Mouse (Mus musculus): Measurements from ENCODE around the gene Vgll4.

Gene Vgll4

DNA sequence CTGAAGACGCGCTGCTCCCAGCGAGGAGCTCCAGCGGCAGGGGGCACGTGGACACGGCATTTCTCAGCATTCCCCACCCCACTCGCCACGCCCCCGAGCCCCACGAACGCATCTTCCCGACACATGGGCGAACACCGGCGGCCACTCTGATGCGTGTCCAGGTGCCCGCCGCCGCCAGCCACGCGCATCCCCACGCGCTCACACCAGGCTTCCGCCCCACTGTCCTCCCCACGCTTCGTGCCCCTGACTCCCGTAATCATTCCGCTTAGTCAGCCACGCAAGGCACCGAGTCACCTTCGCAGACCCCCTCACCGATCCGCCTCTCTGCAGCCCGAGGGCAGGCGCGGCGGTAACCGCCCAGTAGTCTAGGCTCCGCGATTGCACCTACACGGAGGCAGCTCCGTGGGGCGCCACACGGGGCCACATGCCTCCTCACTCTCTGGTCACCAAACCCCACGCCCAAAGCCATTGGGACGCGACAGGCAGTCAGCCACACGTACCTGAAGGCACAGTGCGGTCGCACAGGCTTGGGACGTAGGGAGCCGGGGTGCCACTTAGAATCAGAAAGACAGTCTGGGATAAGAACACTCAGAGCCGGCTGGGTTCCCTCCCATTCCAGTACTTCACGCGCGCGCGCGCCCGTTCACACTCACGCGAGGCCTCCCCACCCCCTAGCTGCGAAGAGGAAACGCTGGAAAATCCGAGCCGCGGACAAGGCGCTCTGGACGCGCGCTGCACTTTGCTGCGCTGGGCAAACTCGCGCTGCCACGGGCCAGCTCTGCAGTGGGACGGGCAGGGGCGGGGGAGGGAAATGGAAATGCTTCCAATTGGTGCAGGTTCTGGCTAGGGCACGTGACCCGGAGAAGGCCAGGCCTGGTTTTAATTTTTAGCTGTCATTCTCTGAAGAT, at the start of gene Vgll4:
Gene Vgll4 (minus strand): TSS at position 782 of the 908 bp plus-strand sequence.
- DNase-seq (ENCODE audit: low spot score) = no peak

DNA sequence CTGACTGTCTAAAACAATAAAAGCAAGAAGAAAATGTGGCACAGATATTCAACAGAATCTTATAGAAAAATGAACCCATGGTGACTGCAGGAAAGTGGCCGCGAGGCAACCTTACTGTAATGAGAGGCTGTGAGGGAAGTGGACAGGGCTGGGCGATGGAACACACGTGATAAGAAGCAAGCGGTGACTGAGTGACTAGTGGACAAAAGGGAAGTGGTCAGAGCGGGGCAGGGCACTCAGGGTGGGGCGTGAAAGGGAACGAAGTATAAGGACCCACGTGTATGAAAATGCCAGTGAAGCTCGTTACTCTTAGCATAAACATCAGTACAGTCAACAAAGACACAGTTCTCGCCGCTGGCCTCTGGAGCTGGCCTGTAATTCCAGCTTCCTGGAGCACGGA, 45.7 kb upstream of the Vgll4 start:
- no peak for DNase-seq (ENCODE audit: low spot score)

DNA sequence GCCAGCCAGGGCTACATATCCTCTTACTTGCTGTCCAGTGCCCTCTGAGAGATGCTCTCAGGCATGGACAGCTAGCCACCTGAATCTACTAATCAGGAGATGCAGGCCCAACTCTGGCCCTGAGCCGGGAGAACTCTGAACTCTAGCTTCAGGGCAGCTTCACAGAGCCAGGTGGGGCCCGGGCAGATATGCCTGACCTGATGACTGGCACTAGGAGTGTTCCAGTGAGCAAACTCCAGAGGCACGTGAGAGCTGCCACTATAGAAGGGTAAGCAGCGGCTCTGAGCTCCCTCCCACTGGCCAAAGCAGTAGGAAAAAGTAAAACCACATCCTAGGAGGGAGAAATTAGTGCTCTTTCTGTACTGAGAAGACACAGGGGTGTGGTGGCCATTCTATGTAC, 43.8 kb upstream of the Vgll4 start:
- no peak for DNase-seq (ENCODE audit: low spot score)

DNA sequence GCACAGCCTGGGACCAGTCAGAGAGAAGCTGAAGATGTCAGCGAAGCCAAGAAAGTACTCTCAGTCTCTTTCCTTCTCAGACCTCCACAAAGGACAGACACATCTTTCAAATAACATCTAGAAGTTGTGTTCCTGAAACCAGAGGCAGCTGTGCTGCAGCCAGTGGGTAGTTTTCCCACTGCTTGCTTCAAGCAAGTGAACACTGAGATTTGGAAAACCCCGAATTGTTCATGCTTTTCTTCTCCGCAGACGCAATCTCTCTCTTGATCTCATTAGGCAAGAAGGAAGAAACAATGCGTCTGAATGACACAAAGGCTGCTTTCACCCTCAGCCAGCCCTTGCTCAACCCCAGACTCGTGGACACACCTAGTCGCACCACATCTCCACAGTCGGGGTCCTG, 42.0 kb upstream of the Vgll4 start:
- DNase-seq (ENCODE audit: low spot score) = no peak

DNA sequence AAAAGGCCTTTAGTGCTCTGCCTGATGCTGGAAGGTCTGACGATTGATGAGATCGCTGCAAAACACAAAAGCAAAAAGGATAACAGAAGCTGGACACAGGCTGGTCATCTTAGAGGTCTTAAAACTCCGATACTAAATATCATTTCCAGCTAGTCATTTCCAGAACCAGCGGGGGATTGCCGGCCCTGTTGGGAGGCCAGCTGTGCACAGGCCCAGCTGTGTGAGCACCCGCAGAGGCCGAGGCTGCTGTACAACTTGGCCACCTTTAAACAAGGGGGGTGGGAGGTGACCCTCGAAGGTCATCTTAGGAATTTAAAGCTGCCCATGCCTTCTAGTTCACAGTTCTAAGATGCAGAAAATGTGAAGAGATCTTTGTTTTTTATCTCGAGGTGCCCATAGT, 41.0 kb upstream of the Vgll4 start:
- DNase-seq (ENCODE audit: low spot score) = no peak

DNA sequence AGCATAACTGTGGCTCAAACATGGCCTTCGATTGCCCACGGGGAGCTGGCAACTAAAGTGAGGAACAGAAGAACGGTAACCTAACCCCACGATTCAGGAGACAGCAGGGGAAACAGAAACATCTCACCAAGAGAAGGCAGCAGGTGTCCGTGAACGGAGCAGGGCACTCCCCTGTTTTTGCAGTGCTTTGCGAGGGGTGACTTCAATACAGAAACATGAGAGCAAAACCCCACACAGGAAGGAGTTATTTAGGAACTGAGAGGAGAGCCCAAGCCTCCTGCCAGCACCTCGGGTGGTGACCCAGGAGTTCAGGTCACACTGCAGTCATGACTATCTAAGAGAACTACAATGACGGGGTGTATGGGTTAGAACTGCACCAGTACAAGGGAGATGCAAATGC, 40.5 kb upstream of the Vgll4 start:
- no peak for DNase-seq (ENCODE audit: low spot score)

DNA sequence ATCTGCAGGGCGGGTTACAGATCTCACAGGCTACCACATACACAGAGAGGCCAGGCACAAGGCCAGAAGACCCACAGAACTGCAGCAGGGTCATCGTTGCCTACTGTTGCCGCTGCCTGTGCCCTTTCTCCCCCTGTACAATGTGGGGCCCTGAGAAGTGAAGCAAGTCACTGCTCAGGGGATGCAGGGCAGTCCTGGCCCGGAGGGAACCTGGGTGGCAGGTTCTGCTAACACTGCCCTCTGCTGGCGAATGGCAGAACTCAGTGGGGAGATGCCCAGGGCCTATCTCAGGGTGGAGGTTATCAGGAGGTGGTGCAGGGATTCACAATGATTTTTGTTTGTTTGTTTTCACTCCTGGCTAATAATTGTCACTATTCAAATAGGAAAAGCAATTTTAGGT, 37.9 kb upstream of the Vgll4 start:
- DNase-seq (ENCODE audit: low spot score) = peak; percentile 40

DNA sequence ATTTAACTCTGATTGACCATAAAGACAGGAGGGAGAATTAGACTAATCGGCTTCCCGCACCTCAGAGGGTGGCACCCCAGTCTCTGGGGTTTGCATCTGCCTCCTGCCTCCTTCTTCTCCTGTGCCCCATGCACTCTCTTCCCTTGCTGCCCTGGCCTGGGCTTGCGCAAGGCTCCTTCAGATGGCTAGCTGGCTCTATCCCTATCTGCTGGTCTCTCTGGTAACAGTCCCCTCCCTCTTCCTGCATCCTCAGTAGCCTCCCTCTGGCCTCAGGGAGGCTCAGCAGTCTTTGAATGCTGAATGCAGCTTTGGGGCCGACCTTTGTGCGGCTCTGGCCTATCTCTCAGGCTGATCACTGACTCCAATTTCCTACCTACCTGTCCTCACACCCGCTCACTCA, 37.2 kb upstream of the Vgll4 start:
- no peak for DNase-seq (ENCODE audit: low spot score)

DNA sequence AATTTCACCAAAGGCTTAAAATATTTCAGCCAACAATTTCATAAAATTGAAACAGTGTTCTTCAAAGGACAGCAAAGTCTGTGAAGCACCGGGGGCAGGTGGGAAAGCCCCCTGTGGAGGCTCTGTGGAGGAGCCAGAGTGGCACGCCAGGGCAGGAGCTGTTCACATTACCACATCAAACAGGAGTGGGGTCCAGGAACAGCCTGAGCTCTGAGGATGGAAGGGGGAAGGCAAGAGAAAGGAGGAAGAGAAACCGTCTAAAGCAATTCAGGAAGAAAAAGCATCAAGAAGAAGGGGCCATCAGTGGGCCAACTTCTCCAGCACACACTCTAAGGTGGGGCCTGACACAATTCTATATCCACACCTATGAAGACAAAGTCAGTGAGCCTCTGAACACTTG, 36.3 kb upstream of the Vgll4 start:
- DNase-seq (ENCODE audit: low spot score) = no peak

DNA sequence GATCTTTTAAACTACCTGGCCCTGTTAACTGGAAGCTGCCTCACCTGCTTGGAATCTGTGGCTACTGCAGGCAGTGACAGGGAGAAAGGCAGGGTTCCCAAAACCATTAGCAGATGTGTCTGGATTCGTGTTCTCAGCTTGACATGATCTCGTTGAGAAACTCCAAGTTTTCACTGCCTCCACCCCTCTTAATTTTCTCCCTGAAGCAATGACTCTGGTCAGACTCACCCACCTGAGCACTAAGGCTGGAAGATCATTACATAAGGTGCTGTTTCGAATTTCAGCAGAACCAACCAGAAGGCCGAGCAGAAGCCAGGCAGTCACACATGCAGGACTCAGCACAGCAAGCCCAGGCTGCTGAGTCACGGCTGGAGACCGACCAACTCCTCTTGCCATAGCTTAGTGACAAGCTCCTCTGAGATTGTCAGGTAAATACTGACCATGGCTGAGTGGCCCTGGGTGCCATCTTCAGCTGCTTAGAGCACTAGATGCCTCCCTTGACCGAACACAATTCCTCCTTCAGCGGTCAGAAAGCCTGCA, 35.6 kb upstream of the Vgll4 start:
- no peak for DNase-seq (ENCODE audit: low spot score)

DNA sequence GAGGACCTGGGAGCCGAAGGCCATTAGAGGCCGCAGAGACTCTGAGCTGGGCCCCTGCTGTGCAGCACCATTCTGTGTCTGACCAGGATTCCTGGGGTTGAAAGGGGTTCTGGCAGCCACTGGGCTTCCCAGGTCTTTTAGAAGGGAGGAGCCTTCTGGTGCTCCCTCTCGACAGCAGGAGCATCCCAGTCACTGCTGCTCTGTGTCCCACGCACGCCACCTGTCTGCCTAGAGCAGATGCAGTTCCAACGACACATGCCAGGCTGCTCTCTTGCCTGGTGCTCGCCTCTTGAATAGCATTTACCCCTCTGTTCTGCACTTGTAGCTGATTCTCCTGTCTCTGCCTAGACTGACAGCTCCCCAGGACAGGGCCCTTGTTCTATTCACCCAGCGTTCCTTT, 34.8 kb upstream of the Vgll4 start:
- no peak for DNase-seq (ENCODE audit: low spot score)

DNA sequence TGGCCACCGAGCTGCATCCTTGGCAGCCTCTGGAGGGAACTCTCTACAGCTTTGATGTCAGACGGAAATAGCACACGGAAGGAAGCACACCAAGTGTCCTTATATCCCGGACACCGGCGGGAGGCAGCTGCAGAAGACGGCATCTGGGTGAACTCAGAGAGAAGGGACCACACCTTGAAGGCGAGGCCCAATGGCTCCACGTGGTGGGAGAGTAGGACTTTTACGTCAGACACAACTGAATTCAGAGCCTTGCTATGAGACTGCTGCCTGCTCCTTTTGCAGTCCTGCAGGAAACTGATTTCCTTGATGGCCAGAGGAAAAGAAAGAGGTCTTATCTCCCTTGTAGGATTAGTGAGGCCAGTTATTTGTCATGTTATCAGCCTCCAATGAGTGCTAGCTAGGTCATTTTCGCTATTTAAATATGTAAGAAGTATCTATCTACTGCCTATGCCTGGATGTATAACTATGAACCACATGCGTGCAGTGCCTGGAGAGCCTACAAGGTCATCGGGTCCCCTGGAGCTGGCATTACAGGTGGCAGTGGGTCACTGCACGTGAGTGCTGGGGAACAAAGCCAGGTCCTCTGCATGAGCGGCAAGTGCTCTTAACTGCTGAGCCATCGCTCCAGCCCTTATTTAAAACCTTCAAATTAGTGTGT, 28.7 kb upstream of the Vgll4 start:
- no peak for DNase-seq (ENCODE audit: low spot score)

DNA sequence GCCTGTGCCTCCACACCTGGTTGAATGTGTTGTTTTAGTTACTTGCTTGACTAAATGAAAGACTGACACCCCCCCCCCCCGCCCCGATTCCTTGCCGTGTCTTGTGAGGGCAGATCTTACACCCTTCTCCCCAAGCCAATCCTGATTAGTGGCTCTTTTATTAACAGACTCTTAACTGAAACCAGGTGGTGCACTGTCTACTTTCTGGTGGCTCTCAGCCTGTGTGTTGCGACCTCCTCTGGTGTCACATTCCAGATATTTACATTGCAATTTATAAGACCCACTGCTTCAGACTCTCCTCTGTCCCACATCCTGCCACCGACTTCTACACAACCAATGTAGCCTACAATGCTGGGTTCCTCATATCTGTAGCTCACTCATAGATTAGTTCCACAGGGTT, 27.7 kb upstream of the Vgll4 start:
- no peak for DNase-seq (ENCODE audit: low spot score)

DNA sequence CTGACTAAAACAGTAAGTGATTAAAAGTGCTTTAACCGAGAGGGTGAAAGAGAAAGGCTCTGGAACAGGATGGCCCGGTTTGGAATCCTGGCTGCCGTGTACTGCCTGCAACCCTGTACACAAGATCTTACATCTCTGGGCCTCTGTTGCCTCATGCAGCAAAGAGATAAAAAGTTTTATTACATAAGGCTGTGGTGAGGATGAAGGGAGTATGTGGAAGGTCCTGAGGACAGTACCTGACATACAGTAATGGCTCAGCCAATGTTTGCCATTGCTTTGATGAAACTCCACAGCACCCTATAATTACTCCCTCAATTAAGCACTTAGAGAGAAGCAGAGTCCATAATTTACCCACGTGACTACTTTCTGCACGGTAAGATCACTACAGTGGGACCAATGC, 27.1 kb upstream of the Vgll4 start:
- no peak for DNase-seq (ENCODE audit: low spot score)

DNA sequence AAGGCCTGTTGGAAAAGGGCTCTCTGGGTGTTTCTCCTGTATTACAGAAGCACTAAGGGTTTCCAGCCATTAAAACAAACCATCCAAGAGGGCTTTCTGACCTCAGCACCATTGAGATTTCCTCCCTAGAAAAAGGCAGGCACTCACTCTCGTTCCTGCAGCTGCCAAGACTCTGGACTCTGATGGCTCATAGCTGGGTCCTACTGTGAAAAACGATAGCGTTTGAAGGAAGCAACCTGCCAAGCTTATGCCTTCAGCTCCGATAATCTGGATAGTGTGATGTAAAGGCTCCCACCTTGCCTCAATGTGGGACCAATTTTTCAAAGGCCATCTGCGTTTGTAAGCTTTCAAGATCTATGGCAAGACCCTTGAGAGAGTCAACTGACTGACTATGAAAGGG, 24.3 kb upstream of the Vgll4 start:
- DNase-seq (ENCODE audit: low spot score) = no peak

DNA sequence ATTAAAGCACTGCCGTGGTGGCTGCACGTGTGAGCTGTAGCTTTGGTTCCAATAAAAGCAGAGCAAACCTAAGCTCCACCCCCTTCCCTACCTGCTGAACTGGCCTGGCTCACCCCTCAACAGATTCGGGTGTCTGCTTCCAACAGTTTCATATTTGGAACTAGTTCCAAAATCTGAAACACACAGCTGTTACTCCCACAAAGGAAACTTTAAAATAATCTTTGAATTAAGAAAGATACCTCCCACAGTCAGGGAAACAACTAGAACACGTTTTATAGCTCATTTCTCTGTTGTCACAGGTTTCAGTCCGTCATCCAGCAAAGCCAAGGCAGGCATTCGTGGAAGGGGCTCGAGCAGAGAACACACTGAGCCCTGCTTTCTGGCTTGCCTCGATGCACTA, 23.9 kb upstream of the Vgll4 start:
- DNase-seq (ENCODE audit: low spot score) = no peak

DNA sequence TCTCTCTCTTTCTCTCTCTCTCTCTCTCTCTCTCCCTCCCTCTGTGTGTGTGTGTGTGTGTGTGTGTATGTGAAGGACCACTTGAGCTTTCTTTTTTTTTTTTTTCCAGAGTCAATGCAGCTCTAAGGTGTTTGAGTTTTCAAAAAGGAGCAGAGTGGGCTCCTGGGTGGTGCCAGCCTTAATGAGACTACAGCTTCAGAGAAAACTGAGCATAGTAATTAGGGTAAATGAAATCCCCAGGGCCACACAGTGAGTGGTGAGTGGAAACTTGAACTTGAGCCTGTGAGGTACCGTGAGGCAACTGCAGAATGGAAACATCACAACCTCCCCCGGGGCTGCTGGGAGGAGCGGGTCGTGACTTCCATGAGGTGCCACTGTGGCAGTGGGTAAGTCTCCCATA, 22.1 kb upstream of the Vgll4 start:
- no peak for DNase-seq (ENCODE audit: low spot score)

DNA sequence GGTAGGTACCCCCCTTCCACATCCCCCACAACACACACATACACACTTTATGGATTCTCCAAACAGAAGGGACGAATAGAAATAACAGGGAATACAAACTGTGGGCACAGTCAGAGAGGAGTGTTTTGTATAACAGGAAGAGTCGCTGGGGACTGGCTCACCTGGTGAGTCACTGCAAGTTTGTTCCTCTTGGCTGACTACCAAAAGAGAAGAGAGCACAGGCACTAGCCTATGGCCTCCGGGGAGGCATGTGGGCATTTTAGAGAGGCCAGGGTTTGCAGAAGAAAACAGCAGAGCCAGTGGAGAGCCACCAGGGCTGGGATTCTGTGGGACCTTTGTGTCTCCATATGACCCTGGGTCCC, 18.8 kb upstream of the Vgll4 start:
- DNase-seq (ENCODE audit: low spot score) = no peak

DNA sequence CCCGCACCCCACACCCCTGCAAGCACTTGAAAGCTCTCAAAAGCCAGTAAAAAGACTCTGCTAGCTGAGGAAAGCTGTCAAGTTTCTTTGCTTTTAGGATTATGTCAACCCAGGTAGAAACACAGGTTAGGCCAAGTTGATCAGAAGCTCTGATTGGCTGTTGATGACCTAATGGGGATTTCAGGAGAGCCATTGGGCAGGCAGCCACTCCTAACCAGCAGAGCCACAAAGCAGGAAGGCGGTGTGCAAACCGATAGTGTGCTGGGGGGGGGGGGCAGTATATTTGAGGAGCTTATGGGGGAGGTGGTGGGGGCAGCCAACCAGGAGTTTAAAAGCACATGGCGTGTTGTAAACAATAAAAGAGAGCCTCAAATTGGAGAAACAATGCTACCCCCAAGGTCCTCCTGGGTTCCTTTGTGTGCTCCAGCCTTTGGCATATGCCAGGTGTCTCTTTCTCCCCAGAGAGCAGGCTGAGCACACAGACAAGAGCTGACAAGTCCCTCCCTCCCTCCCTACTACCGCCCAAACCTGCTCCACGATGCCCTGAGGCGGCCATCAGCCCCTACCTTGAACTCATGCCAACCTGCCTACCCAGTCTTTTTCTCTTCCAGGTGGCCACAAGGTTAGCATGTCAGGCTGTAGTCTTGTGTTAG, 18.3 kb upstream of the Vgll4 start:
- DNase-seq (ENCODE audit: low spot score) = no peak

DNA sequence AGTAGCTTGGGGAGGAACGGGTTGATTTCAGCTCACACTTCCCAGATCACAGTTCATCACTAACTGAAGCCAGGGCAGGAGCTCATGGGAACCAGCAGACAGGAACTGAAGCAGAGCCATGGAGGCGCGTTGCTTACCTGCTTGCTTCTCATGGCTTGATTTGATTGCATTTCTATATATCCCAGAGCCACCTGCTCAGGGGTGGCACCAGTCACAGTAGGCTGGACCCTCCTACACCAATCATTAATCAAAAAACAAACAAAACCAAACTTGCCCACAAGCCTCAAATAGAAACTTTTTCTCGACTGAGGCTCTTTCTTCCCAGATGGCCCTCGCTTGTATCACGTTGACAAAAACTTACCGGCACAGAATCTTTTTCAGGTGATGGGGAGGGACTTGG, 12.9 kb upstream of the Vgll4 start:
- DNase-seq (ENCODE audit: low spot score) = no peak

DNA sequence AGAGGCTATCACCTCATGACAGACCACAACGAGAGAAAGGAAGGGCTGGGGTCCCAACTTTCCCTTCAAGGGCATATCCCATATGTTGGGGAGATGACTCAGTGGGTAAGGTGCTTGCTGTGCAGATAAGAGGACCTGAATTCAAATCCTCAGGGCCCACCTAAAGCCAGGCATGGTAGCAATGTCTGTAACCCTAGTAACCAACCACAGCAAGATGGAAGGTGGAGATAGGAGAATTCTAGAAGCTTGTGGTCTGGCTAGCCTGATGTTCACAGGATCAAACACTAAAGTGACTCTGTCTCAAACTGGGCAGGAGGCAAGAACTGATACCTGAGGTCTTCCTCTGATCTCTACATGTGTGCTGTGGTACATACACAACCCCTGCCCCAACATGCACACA, 9.9 kb upstream of the Vgll4 start:
- DNase-seq (ENCODE audit: low spot score) = no peak

DNA sequence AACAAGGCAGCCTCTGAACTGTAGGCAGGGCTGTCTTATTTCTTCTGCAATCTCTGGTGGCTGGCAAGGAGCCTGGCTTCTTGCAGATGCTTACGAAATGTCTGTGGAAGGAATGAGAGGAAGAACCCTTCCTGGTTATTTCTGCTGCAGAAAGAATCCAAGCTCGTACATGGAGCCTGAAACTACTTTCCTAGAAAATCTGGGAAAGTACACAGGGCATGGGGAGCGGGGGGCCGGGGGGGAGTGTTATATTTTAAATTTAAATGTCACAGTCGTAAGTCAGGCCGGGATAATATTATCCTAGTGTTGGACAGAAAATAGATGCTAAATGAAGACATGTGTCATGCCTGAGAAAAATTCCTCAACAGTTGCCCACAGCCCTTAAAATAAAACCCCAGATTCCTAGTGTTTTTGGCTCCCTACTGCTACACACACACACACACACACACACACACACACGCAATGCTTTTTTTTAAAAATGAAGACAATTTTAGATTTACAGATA, 7.2 kb upstream of the Vgll4 start:
- DNase-seq (ENCODE audit: low spot score) = no peak

DNA sequence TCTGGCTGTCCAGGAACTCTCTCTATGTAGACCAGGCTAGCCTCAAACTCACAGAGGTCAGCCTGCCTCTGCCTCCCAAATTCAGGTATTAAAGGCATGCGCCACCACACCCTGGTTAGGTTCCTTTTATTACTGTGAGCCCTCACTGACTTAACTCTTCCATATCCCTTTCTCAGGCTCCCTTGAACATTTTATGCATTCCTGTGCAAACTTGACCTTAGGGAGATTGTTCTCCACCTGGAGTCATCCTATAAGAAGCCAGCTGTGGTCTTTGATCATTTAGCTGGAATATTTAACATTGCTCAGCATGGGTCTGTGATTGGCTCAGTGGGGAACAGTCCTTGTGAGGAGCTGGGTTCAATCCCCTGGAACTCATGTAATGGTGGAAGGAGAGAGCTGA, 4.5 kb upstream of the Vgll4 start:
- DNase-seq (ENCODE audit: low spot score) = no peak
